Mouse (Mus musculus): ENCODE measurements around the gene Bace1. TPM values are rescaled to one million over a fixed set of nuclear protein-coding genes. Genes with fewer than 3 reads are reported as not detected.
A peak's percentile ranks its signal among the peaks of the same experiment; 100 is the strongest.

The Bace1 gene
- polyA plus RNA-seq, 1 experiment from 2014 or later: 46.4 TPM

GRCm38 (mm10) chr9:45807761-45808160 lies 30.6 kb upstream of the Bace1 start:
- H3K9me3 ChIP-seq: no peaks in the 10 kb centered on the region
- no peak overlapping the region for H3K4me3 ChIP-seq
- peaks cover 58% of the 10 kb centered on the region for H3K36me3 ChIP-seq
- 0 out of 2 replicates have a peak, but pooled peaks cover 3% of the 10 kb centered on the region for H3K4me1 ChIP-seq (replicated peaks)
- ATAC-seq (ENCODE audit: low FRiP score): no peak
- no peak overlapping the region for H3K9ac ChIP-seq
- no peak overlapping the region for H3K4me2 ChIP-seq
- H3K27ac ChIP-seq: no peak overlapping the region
- WGBS: 88% methylated on average over 8 of the region's 8 CpGs
- no peaks in the 10 kb centered on the region for H3K27me3 ChIP-seq

- H3K36me3 ChIP-seq: peaks cover 44% of the 10 kb centered on the region
- H3K9me3 ChIP-seq: no peaks in the 10 kb centered on the region
- no peak overlapping the region for H3K4me3 ChIP-seq
- H3K4me2 ChIP-seq: no peak overlapping the region
- H3K27ac ChIP-seq: no peak overlapping the region
- WGBS: 80% methylated on average over 5 of the region's 5 CpGs
- no peaks in the 10 kb centered on the region for H3K27me3 ChIP-seq
- H3K9ac ChIP-seq: no peak overlapping the region
- ATAC-seq (ENCODE audit: low FRiP score): no peak
- H3K4me1 ChIP-seq (replicated peaks): no peaks in the 10 kb centered on the region
These were observed 26.4 kb upstream of the Bace1 start for GRCm38 (mm10) chr9:45811946-45812345.

GRCm38 (mm10) chr9:45815113-45815512 lies 23.3 kb upstream of the Bace1 start:
- Histone ChIP-seq H3K4me2 (no peak overlapping the region), H3K36me3 (peaks cover 29% of the 10 kb centered on the region), H3K27ac (peak overlapping the region; percentile 40), H3K4me1 (replicated peaks) (no peaks in the 10 kb centered on the region), H3K9me3 (no peaks in the 10 kb centered on the region), H3K27me3 (no peaks in the 10 kb centered on the region), H3K9ac (peak overlapping the region; percentile 46; the same call in 1 of the 2 replicates), H3K4me3 (no peak overlapping the region)
- WGBS: 79% methylated on average over 9 of the region's 9 CpGs
- no peak for ATAC-seq (ENCODE audit: low FRiP score)

- peak overlapping the region; percentile 40 for H3K27ac ChIP-seq
- H3K9me3 ChIP-seq: no peaks in the 10 kb centered on the region
- no peaks in the 10 kb centered on the region for H3K4me1 ChIP-seq (replicated peaks)
- no peak for ATAC-seq (ENCODE audit: low FRiP score)
- H3K4me3 ChIP-seq: no peak overlapping the region
- H3K36me3 ChIP-seq: peaks cover 29% of the 10 kb centered on the region
- H3K9ac ChIP-seq: peak overlapping the region; percentile 46; the same call in 1 of the 2 replicates
- 86% methylated on average over 10 of the region's 10 CpGs for WGBS
- no peak overlapping the region for H3K4me2 ChIP-seq
- no peaks in the 10 kb centered on the region for H3K27me3 ChIP-seq
These were observed 22.9 kb upstream of the Bace1 start for GRCm38 (mm10) chr9:45815525-45815924.

GRCm38 (mm10) chr9:45818406-45819011 lies 19.9 kb upstream of the Bace1 start:
- H3K36me3 ChIP-seq: peaks cover 45% of the 10 kb centered on the region
- peak overlapping the region; percentile 6; the same call in 1 of the 2 replicates for H3K9ac ChIP-seq
- H3K4me2 ChIP-seq: no peak overlapping the region
- H3K27ac ChIP-seq: no peak overlapping the region
- H3K27me3 ChIP-seq: no peaks in the 10 kb centered on the region
- no peaks in the 10 kb centered on the region for H3K4me1 ChIP-seq (replicated peaks)
- H3K4me3 ChIP-seq: no peak overlapping the region
- no peak for ATAC-seq (ENCODE audit: low FRiP score)
- no peaks in the 10 kb centered on the region for H3K9me3 ChIP-seq
- 85% methylated on average over 9 of the region's 9 CpGs for WGBS

GRCm38 (mm10) chr9:45827663-45828290 lies 10.6 kb upstream of the Bace1 start:
- no peaks in the 10 kb centered on the region for H3K27me3 ChIP-seq
- ATAC-seq (ENCODE audit: low FRiP score): peak; percentile 43
- WGBS: 7% methylated on average over 23 of the region's 23 CpGs
- H3K9ac ChIP-seq: peak overlapping the region; percentile 82
- H3K4me3 ChIP-seq: peak overlapping the region; percentile 75
- H3K27ac ChIP-seq: peak overlapping the region; percentile 78
- H3K36me3 ChIP-seq: peaks cover 6% of the 10 kb centered on the region
- peaks cover 18% of the 10 kb centered on the region for H3K4me1 ChIP-seq (replicated peaks)
- peak overlapping the region; percentile 90 for H3K4me2 ChIP-seq
- no peaks in the 10 kb centered on the region for H3K9me3 ChIP-seq

GRCm38 (mm10) chr9:45828291-45828963 lies 10.0 kb upstream of the Bace1 start, which contains the start of gene Cep164:
Gene Cep164, minus strand, starts transcription at chr9:45828691.
- peak within 1 kb of the TSS; percentile 75 for H3K4me3 ChIP-seq
- no peaks in the 10 kb centered on the region; the same call in 1 of the 2 replicates for H3K36me3 ChIP-seq
- H3K4me2 ChIP-seq: peak within 1 kb of the TSS; percentile 90
- H3K9ac ChIP-seq: peak within 1 kb of the TSS; percentile 82
- peak; percentile 97 for ATAC-seq (ENCODE audit: low FRiP score)
- H3K4me1 ChIP-seq (replicated peaks): peaks cover 18% of the 10 kb centered on the region
- under 1% methylated on average over 31 of the region's 31 CpGs for WGBS
- H3K27ac ChIP-seq: peak within 1 kb of the TSS; percentile 78
- no peaks in the 10 kb centered on the region for H3K27me3 ChIP-seq
- no peaks in the 10 kb centered on the region for H3K9me3 ChIP-seq

GRCm38 (mm10) chr9:45829107-45829506 lies 9.3 kb upstream of the Bace1 start:
- peak overlapping the region; percentile 75; the same call in 1 of the 2 replicates for H3K4me3 ChIP-seq
- no peaks in the 10 kb centered on the region for H3K9me3 ChIP-seq
- no peak overlapping the region for H3K9ac ChIP-seq
- H3K27me3 ChIP-seq: no peaks in the 10 kb centered on the region
- no peaks in the 10 kb centered on the region for H3K36me3 ChIP-seq
- peak; percentile 79 for ATAC-seq (ENCODE audit: low FRiP score)
- H3K4me1 ChIP-seq (replicated peaks): peaks cover 18% of the 10 kb centered on the region
- no peak overlapping the region for H3K27ac ChIP-seq
- 31% methylated on average over 10 of the region's 10 CpGs for WGBS
- H3K4me2 ChIP-seq: peak overlapping the region; percentile 90

GRCm38 (mm10) chr9:45832898-45833297 lies 5.5 kb upstream of the Bace1 start:
- H3K9me3 ChIP-seq: no peaks in the 10 kb centered on the region
- 91% methylated on average over 2 of the region's 2 CpGs for WGBS
- peaks cover 3% of the 10 kb centered on the region for H3K4me1 ChIP-seq (replicated peaks)
- no peak overlapping the region for H3K27ac ChIP-seq
- H3K27me3 ChIP-seq: no peaks in the 10 kb centered on the region
- no peak for ATAC-seq (ENCODE audit: low FRiP score)
- H3K4me3 ChIP-seq: no peak overlapping the region
- H3K9ac ChIP-seq: no peak overlapping the region
- H3K36me3 ChIP-seq: no peaks in the 10 kb centered on the region
- no peak overlapping the region for H3K4me2 ChIP-seq

- H3K4me2 ChIP-seq: no peak overlapping the region
- 94% methylated on average over 2 of the region's 2 CpGs for WGBS
These were observed 4.9 kb upstream of the Bace1 start for GRCm38 (mm10) chr9:45833461-45833860.

GRCm38 (mm10) chr9:45838069-45838433 lies 329 bp upstream of the Bace1 start:
- Histone ChIP-seq H3K9ac (no peak overlapping the region), H3K4me1 (replicated peaks) (peaks cover 45% of the 10 kb centered on the region), H3K27me3 (no peaks in the 10 kb centered on the region), H3K27ac (peak overlapping the region; percentile 48; the same call in 1 of the 2 replicates), H3K9me3 (no peaks in the 10 kb centered on the region), H3K4me2 (peak overlapping the region; percentile 93), H3K4me3 (peak overlapping the region; percentile 97), H3K36me3 (no peaks in the 10 kb centered on the region)
- 22% methylated on average over 4 of the region's 4 CpGs for WGBS
- ATAC-seq (ENCODE audit: low FRiP score): no peak; the same call in 1 of the 2 replicates

More at GRCm38 (mm10) chr9:45833461-45833860, 4.9 kb upstream of the Bace1 start:
- H3K9ac ChIP-seq: no peak overlapping the region
- no peak overlapping the region for H3K27ac ChIP-seq
- H3K36me3 ChIP-seq: no peaks in the 10 kb centered on the region
- peaks cover 4% of the 10 kb centered on the region; the same call in 1 of the 2 replicates for H3K4me1 ChIP-seq (replicated peaks)
- no peaks in the 10 kb centered on the region for H3K9me3 ChIP-seq
- H3K4me3 ChIP-seq: no peak overlapping the region
- no peaks in the 10 kb centered on the region for H3K27me3 ChIP-seq
- ATAC-seq (ENCODE audit: low FRiP score): no peak
